Mouse (Mus musculus) mouse embryonic stem cell (cell line): ENCODE data around the gene Lrmp.

Experiments used
- in situ Hi-C, 2 experiments: fragments of 300-500 bp; cut with MboI; formaldehyde crosslinking; loops; 1 replicate in 1 of 2; 3 replicates in 1 of 2; pipeline ENCODE4 v1.14.3; 2019 to 2020; ENCODE audit warnings: low sequenced_read_pairs in 2 of 2, low pct_unique_long_range_greater_than_20kb in 1 of 2, mixed read lengths in 1 of 2; ENCODE audit not compliant: unreplicated experiment in 1 of 2

Lrmp gene

DNA sequence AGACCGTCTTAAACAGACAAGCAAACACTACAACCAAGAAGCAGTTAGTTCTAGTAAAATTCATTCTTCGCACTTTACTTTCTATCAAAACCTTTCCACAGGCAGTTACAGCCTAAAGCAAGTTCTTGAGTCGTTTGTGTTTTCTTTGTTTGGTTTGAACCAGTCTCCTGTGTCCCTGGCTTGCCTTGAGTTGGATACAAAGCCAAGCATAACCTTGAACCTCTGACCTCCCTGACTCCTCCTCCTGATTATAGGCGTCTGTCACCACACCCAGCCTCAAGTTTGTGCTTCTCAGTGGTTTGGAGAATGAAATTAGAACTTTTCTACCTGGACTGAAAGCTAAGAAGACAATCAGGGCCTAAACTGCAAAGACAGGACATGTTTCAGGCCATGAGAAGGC lies 21.0 kb upstream of the Lrmp start:
- in situ Hi-C loops = no loop called here

DNA sequence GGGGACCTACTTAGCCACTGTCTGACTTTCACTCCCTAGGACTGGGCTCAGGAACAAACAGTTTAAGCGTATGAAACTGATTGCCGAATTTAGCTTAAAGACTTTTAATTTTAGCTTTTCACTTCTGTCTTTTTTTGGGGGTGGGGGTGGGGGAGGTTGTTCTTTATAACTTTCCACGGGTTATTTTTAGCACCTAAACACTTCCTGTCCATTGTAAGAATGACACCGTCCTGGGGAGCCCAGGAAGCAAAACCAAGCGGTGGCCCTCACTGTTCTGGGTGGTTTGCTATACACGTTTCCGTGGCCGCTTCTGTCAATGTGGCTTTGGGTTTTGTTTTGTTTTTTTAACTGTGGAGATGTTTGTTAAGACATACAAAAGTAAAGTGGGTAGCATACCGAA lies 14.5 kb upstream of the Lrmp start:
- in situ Hi-C loops = no loop called here

DNA sequence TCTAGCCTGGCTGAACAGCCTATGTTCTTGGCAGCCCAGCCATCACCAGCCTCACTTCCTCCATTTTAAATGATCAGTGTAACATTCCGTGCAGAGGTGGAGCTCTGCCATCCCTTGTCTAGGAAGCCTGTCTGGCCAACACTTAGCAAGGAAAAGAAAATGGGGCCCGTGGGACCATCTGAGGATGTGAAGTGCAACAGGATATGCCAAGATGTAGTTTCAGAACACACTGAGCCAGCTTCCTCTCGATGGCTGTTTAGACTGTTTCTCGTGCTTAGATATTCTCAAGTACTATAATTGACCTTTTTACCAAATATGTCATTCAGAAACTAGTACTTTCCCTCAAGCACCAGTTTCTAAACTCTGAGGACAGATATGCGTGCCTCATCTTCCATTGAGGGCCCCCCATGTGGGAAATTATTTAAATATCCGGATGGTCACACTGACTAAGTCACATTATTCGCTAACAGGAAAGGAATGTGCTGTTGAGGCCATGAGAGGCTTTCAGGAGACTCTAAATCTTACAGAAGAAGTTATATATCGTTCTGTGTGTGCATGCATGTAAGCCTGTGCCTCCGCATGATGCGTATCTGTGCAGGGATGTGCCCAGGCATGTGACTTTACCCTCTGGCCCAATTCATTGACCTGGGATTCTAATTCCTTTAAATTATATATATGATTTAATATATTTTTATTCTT lies 11.1 kb upstream of the Lrmp start:
- in situ Hi-C loops = no loop called here

- in situ Hi-C loops = no loop called here
Measured at GRCm38 (mm10) chr6:145105439-145105838, 10.0 kb upstream of the Lrmp start.

DNA sequence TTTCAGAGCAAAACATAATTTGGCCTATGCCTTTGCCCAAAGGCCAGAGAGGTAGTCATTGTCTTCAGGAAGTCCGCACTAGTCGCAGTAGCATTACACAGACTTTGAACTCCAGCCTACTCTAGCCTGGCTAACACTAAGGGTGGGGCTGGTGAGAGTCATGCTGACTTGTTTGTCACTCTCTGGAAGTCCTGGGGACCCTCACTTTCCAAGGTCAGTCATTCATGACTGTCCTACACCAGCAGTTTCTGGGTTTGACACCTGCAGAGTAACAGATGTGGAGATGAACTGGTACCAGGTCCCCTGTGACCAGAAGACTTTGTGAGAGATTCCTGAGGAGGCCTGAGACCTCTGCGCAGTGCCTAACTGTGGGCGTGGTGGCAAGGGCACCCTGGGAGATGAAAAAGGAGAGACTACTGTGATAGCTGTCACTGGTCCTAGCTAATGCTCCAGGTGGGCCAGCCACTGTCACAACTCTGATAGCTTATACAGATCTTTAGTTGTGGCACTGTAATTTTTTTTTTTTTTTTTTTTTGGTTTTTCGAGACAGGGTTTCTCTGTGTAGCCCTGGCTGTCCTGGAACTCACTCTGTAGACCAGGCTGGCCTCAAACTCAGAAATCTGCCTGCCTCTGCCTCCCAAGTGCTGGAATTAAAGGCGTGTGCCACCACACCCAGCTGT lies 9.2 kb upstream of the Lrmp start:
- in situ Hi-C loops = no loop called here

DNA sequence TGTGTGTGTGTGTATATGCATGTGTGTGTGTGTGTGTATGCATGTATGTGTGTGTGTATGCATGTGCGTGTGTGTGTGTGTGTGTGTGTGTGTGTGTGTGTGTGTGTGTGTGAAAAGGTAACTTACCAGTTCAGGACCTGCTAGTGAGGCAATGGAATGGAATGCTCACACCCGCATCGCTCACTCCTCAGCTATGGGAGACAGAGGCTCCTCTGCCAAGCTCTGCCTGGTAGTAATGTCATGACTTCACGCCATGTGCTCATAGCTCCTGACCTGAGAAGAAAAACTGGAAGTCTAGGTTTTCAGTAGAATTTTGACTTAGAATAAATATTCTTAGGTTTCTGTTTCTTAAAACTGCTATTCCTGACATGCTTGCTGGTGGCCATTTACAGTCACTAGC lies 4.7 kb upstream of the Lrmp start:
- in situ Hi-C loops = no loop called here

- in situ Hi-C loops = no loop called here
Measured at GRCm38 (mm10) chr6:145112865-145113264, 2.6 kb upstream of the Lrmp start.

GRCm38 (mm10) chr6:145114561-145114960 lies 892 bp upstream of the Lrmp start:
- in situ Hi-C loops = no loop called here

GRCm38 (mm10) chr6:145116098-145116672 lies 732 bp downstream of the Lrmp start:
- in situ Hi-C loops = no loop called here

DNA sequence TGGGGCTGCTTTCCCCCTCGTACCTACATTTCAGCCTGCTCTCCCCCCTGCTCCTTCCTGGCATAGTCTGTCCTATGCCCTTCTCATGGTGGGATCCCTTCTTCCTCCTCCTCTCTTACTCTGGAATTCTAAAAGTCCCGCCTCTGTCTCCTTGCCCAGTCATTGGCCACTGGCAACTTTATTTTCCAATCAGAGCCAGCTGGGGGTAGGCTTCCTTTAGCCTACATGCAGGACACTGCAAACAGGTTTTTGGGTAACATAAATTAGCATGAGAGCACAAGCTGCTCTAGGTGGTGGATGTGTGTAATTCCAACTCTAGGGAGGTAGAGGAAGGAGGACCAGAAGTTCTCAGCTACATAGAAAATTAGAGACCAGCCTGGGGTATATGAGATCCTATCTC lies 4.6 kb downstream of the Lrmp start:
- in situ Hi-C loops = no loop called here

DNA sequence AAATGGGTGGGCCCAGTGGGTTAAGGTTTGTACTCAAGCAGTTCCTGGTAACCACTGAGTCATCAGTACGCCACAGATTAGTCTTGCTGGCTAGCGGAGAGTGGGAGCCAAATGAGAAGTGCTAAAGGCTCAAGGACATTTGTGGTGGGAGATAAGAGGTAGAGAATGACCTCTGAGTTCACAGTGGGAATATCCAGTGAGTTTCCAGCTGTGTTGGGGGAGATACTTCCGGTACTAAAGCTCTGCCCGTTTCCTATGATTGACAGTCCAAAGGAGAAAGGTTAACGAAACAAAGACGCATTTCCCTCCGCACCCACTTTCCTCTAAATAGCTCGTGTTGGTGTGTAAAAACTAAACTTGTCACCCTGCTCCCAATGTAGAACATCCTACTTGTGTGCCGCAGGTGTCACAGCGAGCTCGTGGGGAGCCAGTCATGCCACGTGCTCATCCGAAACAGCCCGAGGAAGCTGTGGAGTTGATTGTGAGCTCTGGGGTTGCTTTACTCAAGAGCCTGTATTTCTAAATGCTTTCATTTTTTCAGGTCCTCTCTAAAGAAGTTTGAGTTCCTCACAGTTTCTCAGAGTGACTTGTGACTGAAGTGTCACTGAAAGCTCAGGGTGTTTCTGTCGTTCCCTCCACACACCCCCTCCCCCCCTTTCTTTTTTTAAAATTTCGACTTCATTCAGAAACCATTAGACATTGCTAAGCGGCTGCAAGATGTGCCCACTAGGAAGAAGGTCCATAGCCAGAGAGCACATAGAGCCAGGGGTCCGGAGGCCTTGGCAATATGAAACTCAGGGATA lies 5.5 kb downstream of the Lrmp start:
- in situ Hi-C loops = no loop called here

GRCm38 (mm10) chr6:145121590-145122420 lies 6.4 kb downstream of the Lrmp start:
- in situ Hi-C loops = no loop called here

- in situ Hi-C loops = no loop called here
Measured at GRCm38 (mm10) chr6:145122423-145123059, 7.1 kb downstream of the Lrmp start.

DNA sequence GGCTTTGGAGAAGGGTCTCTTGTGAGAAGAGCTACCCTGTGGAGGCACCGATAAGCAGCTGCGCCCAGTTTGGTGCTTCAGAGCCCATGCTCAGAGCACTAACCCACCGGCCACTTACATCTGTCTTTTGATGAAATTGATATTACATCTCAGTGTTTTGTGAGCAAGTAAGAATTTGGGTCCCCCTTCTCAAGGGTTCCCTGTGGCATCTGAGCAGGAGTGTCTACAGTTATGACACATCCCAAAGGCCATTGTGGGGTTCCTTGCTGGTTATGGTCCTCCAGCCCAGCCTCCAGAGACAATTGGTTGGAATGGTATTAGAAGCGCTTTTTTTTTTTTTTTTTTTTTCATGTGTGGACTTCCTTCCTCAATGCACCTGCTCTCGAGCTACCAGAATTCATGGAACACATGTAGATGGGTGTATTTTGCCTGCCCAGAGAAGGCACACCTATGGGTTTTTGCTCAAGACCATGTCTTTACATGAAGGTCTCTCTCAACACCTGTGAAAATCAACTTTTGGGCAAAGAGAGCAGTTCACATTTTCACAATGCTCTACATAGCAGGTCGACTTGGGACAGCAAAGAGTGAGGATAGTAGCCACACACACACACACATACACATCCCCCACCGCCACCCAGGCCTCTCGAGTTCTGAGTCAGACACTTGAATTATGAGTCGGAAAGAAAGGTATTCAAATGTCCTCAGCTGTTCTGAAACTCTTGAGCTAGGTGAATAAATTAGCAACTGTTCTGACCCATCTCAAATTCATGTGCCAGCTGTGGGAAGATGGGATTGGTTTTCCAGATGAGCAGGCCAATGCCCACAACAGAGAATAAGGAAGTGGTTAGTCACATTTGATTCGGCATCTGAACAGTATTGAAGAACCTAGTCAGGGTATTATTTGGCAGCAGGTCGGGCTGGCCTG lies 7.9 kb downstream of the Lrmp start:
- in situ Hi-C loops = no loop called here

- in situ Hi-C loops = no loop called here
Measured at GRCm38 (mm10) chr6:145124621-145125020, 9.2 kb downstream of the Lrmp start.

DNA sequence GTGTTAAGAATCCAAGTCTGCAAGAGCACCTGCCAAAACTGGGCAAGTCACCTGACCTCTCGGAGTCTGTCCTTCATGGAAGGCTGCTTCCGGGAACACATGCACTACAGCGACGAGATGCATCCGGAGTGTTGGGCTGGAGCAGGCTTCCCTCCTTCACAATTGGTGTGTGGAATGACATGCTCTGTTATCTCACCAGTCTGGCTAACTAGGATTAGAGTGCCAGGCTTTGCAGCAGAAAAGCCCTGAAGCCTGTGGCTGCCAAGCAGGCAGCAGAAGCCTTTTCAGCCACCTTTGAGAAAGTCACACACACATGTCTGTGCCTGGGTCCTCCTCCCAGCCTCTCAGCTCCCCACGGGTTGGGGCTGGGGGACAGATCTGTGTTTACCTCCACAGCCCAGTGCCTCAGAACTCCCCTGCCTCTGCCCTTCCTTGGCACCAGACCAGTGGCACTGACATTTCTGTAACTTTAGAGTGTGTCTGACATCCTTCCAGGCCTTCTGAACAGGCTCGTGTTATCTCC lies 10.2 kb downstream of the Lrmp start:
- in situ Hi-C loops = no loop called here

DNA sequence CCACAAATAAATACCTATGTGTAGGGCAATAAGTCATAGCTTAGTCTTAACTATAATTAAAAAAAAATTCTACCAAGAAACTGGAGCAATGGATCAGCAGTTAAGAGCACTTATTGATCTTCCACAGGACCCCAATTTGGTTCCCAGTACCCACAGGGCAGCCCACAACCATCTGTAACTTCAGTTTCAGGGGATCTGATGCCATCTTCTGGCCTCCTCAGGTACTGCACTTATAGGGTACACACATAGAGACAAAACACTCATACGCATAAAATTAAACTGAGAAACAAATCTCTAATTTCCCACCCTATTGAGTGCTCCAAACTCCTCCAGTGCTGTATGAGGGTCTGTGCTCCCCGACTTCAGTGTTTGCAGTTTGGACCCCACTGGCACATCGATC lies 12.2 kb downstream of the Lrmp start:
- in situ Hi-C loops = no loop called here
